Mouse (Mus musculus) kidney, postnatal 25 days (tissue): ENCODE measurements at regions not wholly inside any gene's neighbourhood (a gene's known extent, or its start where the extent isn't known, plus 50 kb on each side); places are given as distances from the start of the nearest gene placed in this dataset.

ENCODE experiments used
- DNase-seq, 2 experiments: peaks; one replicate each; pipeline ENCODE4 v3.0.0; 2021; ENCODE audit warnings: mixed read lengths in 2 of 2

DNA sequence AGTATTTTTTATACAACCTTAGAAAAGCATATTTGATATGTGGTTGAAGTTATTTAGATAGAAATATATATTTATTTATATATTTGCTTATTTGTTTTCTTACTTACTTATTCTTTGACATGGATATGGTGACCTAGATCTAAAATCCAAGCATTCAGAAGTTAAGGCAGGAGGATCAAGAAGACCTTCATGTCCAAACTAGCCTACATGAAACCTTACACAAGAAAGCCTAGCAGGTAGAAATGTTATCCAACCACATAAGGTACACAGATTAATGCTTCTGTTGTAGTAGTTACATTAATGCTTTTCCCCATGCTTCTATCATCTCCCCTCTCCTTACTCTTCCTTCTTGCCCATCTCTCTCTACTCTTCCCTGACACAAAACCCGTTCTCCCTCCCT, 93.2 kb upstream of the Cpeb2 start:
- no peak for DNase-seq

DNA sequence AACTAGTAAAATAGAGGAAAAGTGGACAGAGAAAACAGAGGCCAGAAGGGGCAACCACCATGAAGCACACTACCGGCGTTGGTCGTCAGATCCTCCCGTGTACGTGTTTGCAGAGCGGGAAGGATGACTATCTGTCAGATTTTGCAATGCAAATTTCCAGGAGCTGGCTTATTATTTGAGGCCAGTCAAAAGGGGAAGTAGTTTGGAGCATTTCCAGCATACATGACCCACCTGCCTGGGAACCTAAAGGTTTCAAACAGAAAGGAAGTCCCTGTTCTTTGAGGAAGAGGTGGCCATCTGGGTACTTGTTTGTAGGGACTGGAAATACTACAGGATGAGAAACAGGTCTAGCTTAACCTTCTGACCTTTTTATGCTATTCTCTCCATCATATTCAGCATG, 87.0 kb upstream of the Cpeb2 start:
- DNase-seq: no peak

DNA sequence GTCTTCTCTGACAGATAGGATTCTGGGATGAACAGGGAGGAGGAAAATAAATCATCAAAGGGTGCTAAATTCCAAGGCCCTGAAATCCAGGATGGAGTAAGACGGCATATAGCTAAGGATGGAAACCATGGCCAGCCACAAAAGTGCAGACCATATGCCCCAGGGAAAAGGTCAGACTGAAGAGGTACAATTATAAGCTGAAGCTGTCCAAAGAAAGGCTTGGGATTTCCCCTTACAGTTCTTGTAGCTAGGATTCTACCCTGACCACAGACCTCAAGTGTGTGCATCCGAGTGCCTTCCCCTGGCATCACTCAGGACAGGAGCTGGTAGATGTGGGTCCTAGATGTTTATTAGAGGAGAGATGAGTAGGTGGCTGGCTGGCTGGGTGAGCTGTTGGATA, 86.0 kb upstream of the Cpeb2 start:
- DNase-seq: no peak

DNA sequence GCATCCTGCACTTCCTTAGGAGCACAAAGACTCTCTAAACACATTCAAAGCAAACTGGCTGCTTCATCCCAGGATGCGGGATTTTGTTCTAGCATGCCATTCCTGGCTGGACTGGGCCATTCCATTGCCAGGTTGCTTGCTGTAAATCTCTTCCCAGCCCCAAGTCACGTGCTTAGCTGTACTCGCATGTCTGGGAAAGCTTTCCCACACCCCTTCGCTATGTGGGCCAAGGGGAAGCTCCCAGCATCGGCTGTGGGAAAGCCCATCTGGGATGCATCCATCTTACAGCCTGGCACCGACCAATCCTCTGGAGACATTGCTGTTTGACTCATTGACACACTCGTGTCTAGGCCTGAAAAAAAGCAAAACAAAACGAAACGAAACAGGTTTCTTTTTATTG, 84.5 kb upstream of the Cpeb2 start:
- DNase-seq: no peak

DNA sequence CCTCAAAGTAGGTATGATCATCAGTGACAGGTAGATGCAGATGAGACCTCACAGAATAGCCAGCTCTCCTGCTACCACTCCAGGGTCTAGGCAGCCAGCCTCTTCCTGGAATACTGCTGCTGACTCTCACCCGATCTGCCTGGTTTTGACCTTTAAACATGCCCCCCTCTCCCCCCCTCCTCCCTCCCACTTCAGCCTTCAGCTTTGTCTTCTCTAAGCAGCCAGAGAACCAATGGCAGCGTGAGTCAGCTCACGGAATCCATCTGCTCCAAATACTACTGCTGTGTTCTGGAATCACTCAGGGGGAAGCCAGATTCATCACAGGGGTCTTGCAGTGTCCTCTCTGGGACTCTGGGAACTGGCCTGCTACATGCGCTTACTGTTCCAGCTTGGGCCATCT, 83.4 kb upstream of the Cpeb2 start:
- no peak for DNase-seq

DNA sequence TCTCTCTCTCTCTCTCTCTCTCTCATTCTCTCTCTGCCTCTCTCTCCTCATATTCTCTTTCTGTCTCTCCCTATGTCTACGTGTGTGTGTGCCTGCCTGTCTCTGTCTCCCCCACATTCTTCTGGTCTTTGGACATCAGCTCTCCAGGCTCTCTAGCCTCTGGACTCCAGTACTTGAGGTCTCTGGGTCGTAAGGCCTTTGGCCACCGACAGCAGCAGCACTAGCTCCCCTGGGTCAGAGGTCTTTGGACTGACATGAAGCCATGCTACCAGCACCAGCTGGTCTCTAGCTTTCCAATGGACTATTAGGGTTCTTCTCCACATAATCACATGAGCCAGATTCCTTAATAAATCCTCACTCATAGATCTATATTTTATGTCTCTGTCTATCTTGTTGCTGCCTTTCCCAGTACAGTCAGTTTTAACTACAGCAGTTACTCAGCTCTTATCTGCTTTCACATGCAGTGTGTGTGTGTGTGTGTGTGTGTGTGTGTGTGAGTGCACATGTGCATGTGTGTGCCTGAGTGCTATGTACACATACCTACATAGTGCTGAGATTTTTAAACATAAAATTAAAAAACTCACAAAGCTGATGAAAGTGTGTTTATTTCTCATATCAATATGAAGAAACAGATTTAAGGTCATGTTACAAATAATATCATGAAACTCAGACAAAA, 81.7 kb upstream of the Cpeb2 start:
- peak; percentile 58 to 79 for DNase-seq

DNA sequence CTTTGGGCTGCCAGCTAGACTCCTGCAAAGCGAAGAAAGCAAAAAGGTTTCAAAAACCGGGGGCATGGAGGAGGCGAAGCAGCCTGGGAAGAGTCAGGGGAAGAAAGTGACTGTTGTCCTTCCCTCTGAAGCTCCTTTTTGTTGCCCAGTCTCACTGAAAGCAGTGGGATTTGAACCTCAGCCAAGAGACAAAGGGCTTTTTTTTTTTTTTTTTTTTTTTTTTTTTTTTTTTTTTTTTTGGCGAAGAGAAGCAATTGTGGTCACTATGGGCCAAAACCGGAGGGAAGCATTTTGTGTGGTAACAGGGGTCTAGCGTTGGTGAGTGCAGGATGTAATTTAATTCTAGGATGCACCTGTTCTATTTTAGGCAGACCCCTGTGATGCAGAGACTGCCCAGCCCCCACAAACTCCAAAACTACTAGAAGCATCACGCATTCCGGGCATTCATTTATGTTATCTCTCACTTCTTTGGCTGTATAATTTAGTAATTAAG, 80.8 kb upstream of the Cpeb2 start:
- DNase-seq: no peak

DNA sequence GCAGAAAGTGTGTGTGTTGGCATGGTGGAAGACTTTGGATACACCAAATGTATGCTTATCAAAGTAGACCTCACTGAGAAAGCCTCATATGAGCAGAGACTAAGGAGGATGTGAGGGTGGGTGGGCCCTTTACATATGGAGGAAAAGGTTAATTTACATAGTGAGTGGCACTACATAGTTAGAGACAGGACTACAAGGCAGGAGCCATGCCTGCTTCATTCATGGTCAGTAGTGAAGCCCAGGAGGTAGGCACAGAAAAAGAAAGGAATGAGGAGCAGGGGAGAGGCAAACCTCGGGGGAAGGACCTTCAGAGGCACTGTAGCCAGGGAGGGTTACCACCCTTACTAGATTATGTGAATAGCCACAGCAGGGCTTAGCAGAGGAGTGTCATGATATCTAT, 80.1 kb upstream of the Cpeb2 start:
- no peak for DNase-seq

DNA sequence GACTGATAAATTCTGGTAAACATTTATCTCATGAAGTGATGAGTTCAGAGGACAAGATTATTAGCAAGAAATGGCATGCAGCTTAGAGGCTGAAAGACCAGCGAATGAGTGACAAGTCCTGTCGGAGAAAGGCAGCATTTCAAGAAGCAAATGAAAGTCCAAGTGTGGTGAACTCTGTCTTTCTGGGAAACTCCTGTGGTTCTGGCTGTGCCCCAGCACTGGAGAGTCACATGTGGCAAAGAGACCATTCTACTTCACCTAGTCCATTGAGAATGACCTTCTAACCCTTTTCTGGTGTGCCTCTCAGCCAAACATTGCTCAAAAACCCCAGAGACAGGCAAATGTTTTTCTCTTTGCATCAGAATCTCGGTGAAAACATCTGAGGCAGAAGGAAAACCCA, 76.2 kb upstream of the Cpeb2 start:
- peak; percentile 70 to 84 for DNase-seq

DNA sequence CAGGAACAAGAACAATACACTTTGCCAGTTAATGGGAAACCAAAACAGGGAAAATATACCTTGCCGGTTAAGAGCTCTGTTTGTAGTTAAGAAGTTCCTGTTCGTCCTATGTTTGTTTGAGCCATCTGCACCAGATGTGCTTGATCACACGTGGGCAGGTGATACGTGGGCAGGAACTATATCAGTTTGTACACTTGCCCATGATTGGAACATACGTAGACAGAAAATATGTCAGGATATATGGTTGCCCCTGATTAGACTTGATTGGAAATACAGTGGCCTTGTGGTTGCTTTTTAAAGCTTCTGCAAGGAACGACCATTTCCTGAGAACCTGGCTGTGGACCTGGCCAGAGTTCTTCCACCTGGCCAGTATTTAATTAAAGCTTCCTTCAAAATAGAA, 72.8 kb upstream of the Cpeb2 start:
- no peak for DNase-seq

DNA sequence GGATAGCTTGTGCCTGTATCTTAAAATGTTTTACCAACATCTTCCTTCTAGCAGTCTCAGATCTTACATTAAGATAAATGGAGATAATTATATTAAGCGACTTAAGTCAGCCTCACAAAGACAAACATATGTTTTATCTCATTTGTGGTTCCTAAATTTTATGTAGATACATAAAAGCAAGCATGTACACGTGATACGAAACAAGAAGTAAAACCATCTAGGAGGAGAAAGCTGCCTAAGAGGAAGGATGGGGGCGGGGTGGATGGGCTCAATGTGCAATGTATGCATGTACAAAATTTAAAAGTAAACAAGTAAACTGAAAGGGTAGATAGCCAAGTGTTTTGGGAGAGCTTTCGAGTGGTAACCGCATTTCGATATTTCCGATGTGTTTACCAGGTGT, 51.5 kb upstream of the Cpeb2 start:
- DNase-seq: no peak
